Mouse (Mus musculus) c-Kit-positive CD71-positive TER-119-positive erythroid progenitor cells, embryonic 14.5 days (primary cell): ENCODE data around the gene Endou.
A peak's percentile ranks its signal among the peaks of the same experiment; 100 is the strongest.

Experiments used
- DNase-seq: peaks from one replicate; pipeline ENCODE4 v3.0.0-alpha.2; 2013; ENCODE audit warnings: low spot score

Endou gene

DNA sequence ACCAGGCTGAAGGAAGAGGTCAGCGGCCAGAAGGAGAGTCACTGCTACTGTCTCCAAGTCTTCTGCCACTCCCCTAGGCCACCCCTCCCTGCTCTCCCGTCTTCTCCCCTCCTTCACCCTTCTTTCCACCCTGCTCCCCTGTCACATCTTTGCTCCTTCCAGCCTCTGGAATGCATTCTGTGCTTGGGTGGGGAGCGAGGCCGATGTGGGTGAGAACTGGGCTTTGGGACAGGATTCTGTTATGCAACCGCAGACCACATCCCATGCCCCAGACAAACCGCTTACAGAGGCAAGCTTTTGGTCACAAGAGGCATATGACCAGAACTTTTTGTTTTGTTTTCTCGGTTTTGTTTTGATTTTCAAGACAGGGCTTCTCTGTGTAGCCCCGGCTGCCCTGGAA lies 4.1 kb downstream of the Endou start:
- no peak for DNase-seq

DNA sequence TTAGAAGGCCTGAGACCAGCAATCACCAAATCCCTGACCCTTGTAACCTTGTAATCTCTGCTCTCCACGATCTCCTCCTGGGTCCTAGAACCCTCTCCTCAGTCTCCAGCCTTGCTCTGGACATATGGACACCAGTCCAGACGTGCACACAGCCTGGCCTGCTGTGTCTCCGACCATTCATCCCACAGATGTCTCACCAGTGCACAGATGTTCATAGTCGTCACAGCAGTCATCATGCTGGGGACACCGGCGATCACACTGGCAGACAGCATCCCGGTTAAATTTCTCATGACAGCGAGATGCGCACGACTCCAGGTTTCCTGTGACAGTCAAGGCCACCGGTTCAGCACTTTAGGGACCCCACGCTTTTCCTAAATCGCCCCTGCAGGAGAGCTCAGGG lies 4.8 kb downstream of the Endou start:
- DNase-seq, result no peak

DNA sequence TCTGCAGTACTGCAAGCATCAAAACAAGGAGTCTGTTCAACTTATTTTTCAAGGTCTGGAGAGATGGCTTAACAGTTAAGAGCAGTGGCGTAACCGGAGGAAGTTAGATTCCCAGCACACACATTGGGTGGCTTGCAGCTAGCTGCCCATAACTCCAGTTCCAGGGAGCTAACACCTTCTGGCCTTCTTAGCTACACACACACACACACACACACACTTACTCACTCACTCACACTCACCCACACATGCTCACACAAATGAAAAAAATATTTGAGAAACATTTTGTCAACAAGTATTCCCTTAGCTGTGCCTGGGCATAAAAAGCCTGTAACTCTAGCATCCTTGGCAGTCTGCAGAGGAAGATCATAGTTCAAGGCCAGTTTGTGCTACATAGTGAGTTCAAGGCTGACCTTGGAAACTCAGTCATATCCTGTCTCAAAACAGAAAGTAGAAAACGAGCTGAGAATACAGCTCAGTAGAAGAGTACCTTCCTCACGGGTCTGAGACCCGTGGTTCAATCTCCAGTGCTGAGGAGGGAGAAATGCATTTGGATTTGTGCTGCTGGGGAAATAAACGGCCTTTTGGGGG lies 5.8 kb downstream of the Endou start:
- DNase-seq, result no peak

DNA sequence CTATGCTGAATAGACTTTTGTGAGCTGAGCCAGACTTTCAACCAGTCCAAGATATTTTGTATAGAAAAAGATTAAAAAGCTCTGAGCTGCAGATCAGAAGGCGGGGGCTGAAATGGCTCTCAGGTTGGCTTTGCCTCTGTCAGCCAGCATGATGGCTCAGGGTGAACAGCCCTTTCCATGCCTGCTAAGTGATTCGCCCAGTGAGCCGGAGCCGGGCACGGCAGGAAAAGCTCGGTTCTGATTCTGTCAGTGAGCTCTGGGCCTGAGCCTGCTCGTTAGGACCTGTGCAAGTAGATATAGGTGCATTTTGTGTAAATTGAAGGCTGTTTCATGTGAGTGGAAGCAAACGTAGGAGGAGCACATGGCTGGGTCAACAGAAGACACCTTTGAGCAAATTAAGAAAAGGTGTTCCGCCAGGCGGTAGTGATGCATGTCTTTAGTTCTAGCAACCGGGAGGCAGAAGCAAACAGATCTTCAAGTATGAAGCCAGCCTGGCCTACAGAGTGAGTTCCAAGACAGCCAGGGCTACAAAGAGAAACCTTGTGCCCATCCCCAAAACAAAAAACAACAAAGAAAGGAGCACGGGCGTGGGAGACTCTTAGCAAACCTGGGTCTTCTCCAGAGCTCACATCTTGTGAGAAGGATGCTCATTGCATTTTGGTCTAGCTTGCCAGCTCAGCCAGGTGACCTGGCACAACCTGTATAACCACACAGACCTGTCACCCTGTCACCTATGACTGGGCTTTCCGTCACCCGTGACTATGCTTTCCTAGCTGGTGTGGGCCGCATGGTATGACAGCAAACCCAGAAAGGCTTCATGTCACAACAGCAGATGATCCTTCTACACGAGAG lies 6.6 kb downstream of the Endou start:
- no peak for DNase-seq

DNA sequence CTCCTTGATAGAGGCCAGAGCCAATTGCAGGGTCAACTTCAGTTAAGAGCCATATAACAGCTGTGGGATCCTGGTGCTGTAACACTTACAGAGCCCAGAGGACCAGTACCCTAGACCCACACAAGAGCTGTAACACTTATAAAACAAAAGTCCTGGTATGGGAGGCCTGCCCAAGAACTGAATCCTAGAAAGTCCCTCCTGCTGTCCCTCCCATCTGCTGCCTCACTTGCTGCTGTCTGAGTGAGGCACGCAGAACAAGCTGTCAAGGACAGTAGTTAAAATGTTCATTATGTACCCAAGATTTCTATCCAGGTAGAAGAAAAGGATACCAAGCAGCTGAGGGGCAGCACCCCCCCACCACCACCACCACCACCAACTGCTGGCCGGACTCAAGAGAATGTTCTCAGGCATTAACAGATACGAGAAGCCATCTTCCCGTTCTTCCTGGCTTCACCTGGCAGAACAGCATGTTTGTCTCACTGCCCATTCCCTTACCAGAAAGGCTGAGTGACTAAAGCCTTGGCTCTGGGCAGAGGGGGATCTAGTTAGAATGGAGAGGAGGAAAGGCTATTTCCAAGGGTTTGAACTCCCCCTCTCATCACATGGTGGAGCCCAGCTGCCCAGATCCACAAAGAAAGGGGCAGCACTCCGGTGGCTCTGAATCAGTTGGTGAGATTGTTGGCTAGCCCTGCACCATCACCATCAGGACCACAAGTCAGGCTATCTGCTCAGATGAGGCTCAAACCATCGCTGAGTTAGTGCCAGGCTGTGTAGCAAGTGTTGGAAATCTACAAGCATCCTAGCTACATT lies 7.4 kb downstream of the Endou start:
- no peak for DNase-seq

DNA sequence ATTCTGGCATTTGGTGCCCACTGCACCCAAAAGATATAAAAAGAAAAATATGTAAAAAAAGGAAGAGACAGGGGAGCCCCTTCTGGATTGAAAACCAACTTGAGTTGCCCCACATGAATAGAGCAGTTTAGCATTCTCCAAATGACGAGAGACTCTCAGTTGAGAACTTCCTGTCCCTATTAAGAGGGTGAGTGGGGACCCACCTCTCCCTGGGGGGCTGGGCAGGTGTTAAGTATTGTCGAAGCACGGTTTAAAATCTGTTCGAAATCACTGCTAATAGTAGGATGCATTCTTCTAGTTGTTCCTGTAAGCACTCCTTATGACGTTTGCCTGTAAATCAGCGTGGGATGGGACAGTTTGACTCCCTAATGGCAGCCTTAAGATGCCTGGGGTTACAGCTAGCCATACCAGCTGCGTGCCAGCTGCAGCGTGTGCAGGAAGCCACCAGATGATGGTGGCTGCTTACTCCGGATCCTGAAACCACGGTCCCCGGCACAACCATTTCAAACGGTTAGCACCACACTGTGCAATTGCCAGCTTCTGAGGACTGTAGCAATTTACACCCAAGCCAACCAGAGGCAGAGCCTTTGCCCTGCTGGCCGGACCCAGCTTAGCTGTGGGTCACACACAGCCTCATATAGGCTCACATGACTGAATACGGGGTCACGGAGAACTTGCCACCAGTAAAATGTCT lies 10.0 kb downstream of the Endou start:
- DNase-seq, result no peak

DNA sequence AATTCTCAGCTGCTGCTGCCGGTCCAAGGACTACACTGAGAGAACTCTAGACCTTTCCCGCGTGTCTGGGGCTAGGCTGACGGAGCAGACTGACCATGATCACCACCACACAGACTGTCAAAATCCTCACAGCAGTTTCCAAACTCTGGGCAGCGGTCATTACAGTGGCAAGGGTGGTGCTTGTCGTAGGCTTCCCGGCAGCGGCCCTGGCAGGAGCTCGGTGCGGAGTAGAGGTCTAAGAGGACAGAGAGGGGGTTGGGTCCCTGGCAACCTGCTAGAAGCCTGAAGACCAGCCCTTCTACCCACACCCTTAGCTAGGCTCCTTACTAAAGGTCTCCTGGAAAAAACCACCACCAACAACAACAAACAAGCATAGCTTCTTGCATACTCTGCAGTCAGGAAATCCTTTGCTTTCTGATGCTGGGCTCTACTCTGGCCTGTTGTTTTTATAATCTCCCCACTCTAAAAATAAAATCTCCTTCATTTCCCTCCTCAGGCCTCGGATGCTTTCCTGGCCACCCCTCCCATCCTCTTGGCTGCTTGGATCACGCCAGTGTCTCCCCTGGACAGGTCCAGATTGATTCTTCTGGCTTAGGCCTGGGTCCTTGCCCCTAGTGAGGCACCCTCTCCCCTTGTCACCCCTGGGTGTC lies 11.0 kb downstream of the Endou start:
- no peak for DNase-seq

DNA sequence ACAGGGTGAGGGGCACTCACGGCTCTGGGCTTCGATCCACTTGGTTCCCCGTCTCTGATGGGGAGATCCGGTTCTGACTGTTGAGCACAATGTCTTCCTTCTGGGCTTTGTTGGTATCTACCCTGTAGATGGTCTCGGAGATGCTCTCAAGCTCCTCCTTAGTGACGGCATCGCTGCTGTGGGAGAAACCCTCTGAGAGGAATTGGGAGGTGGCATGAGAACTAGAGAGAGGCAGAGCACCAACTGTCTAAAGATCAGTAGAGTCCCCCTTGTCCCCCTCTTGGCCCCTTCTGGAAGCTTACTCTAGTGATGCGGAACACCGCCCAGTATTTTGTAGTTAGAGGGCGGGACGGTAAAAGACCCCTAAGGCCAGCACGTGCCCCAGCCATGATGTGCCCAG lies 11.6 kb downstream of the Endou start:
- DNase-seq, result no peak

DNA sequence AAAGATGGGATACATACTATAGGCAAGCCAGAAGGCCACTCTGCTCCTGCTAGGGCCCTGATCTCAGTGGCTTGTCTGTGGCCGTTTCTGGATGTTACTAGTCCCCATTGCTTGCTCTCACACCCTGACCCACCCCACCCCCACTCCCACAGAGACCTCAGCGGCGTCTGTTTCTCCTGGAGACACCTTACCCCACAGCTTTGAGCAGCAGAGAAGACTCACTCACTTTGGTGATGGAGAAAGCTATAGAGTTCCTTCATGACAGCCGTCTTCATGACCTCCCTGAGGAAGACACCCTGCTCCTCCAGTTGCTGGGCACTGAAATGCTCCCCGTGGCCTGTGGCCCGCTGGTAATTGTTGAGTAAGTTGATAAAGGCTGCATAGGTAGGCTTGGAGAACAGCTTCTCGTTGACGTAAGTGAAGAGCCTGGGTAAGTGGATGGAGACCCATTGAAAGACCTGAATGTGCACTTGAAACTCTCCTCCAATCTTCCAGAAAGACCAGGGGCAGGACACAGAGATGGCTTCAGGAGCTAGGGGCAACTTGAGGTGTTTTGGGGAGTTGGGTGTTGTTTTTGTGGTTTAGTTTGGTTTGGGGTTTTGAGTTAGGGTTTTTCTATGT lies 12.5 kb downstream of the Endou start:
- DNase-seq, result no peak

DNA sequence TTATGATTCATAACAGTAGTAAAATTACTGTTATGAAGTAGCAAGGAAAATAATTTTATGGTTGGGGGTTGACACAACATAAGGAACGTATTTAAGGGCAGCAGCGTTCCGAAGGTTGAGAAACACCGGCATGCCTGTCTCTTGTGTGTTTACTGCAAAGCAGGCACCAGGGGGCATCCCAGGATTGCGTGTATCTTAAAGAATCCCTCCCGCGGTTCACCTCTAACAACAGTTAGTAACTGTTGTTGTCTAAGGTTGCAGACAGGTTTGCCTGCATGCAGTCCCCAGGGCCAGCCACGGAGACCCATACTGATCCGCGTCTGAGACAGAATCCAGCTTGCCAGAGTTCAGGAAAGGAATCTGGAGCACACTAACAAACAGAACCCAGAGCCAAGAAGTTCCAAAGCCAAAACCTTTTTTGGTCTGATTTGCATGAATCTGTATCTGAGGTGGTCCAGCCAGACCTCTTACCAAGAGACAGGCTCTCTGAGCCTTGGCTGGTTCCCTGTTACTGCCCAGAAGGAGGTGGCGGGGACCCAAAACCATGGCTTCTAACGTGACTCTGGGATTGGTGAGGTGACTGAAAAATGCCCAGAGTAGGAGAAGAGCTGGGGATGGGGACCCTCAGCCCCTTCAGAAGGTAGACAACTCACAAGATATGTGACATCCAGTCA lies 13.1 kb downstream of the Endou start:
- peak; percentile 47 for DNase-seq

DNA sequence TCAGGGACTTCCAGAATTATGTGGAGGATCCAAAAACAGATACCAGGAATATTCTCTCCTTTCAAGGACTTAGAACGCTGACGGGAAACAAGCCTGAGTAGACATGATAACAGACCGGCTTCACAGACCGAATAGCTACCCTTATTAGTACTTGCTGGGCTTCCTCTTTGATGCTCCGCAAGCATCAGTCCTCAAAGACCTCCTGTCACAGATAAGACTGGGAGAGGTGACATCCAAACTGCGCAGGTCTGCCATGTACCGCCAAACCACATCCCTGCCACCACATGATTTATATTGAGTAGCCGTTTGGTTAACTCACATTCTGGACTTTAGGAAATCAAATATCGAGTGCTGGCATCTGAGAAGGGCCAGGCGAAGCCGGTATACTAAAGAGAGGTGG lies 14.4 kb downstream of the Endou start:
- DNase-seq, result no peak

DNA sequence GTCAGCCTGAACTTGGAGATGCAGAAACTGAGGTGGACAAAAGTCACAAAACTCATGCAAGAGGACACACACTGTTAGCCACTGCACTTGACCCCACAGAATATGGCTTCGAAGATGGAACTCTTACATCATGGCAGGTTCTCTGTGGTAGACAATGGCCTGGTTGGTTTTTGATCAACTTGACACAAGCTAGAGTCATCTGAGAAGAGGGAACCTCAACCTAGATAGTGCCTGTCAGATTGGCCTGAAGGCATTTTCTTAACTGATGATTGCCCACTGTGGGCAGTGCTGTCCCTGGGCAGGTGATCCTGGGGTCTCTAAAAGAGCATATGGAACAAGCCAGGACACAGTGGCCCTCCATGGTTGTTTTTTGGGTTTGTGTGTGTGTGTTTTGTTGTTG lies 15.4 kb downstream of the Endou start:
- no peak for DNase-seq

DNA sequence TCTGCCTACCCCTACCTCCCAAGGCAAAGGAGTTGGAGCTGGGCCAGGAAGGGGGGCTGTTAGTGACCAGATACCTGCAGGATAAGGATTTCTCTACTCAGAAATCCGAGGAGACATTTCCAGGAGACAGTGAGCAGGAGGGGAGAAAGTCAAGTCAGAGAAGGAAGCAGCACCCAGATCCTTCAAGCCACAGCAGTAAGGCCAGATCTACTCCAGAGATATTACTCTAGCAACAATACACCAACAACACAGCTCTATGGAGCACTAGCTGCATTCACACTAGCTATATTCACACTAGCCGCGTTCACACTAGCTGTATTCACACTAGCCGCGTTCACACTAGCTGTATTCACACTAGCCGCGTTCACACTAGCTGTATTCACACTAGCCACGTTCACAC lies 16.1 kb downstream of the Endou start:
- DNase-seq, result no peak

DNA sequence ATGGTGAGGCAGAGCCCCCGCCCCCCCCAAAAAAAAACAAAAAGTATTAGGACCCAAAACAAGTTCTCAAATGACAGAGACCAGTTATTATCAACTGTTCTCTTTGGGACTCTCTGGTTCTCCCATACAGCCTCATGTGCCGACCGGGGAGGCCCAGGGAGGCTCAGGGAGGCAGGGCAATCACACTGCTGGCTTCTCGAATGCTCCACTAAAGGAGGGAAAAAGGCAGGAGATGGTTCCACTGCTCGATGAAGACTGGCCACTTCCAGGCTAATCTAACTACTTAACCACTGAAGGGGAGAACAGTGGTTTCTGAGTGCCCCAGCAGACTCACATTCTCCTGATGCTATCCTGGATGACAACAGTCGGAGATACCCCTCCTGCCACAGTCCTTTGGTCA lies 18.6 kb downstream of the Endou start:
- DNase-seq, result no peak

DNA sequence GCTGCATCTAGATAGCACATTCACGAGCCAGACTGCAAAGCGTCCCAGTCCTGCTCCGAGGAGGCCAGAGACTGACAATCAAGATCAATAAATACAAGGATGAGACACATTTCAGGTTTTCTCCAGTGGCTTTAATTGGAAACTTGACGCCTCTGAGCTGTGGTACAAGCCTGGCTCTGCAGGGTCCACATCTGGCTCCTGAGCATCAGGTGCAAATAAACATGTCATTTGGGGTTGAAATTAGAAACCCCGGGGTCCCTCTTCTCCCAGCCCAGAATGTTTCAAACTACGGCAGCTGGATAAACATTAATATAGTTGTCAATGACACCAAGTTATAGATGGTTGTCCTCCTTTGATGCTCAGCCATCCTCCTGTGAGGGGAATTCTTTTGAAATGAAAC lies 20.2 kb downstream of the Endou start:
- no peak for DNase-seq

DNA sequence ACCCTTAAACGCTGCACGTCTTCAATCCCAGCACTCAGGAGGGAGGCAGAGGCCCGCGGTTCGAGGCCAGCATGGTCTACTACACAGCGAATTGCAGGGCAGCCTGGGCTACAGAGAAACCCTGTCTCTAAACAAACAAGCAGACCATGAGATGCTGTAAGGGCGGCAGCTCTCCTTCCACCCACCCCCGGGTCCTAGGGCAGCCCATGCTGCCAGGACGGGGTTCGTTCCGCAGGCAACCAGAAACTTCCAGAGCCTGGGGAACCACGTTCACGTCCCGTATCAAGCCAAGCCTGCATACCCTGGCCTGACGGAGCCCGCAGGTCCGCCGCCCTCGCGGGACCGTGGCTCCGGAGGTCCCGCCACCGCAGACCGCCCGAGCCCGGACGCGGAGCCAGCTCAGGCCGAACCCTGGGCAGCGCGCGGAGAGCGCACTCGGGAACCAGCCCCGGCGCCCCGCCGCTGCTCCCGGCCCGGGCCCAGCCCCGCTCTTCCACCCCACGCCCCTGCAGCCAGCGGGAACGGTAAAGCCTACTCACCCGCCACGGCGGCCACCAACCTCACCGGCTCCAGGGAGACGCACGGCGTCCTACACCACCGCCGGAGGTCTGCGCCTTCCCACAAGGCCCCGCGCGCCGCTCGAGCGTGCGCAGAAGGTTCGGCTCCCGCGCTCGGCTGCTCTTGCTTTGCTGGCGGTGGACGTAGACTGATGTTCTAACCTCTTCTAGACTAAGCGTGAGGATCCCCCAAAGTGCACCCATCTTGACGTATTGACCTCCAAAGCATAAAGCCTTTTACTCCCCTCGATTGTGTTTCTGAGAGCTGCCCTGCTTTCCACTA lies 25.7 kb downstream of the Endou start, which contains the start of gene Rpap3:
Gene Rpap3 (minus strand): TSS at position 615 of the 840 bp plus-strand sequence.
- peak; percentile 78 for DNase-seq

DNA sequence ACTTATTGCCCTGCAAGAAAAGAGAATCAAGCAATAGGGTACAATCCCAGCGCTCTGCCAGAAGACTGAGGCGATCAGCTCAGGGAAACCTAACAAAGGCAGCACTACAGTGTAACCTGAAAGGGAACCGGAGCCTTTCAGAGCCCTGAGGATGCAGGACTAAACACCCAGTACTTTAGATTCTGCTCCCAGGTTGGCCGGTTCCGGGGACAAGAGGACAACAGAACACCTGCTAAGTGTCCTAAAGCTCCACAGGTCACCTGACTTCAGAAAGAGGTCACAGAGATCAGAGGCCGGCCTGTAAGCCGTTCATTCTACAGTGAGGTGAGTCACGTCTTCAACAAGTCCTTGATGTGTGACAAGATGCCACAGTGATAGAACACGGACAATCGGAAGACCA lies 34.5 kb downstream of the Endou start:
- DNase-seq, result no peak

DNA sequence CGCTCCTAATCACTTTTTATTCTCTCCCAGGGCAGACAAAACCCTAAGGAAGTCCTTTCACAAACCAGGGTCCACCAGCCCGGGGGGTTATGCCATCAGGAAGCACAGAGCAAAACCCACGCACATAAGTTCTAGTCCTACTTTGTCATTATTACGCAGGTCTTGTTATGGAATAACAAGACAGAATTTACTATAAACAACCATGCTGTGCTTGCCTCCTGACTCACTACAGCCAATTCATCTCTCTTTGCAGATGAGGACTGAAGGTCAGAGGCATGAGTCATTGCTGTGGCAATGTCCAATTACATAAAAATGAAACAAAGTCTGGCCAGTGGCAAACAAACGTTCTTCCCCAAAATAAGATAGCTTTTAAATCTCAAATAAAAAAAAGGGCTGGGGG lies 37.7 kb downstream of the Endou start:
- DNase-seq, result no peak

DNA sequence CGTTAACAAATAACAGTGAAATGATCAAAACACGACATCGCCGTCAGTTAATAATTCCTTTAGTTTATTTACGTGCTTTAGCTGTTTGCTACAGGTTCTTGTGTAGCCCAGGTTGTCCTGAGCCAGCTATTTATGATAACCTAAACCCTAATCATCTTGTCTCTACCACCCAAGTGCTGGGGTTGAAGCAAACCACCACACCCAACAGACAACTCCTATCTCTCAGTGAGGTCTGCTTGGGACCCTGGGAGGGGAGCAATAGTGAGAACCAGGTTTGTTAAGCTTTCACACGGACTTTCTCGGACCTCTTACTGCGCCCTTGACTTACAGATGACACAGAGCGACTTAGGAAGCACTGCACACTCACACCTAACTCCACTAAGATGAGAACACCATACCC lies 47.0 kb downstream of the Endou start:
- peak; percentile 12 for DNase-seq

DNA sequence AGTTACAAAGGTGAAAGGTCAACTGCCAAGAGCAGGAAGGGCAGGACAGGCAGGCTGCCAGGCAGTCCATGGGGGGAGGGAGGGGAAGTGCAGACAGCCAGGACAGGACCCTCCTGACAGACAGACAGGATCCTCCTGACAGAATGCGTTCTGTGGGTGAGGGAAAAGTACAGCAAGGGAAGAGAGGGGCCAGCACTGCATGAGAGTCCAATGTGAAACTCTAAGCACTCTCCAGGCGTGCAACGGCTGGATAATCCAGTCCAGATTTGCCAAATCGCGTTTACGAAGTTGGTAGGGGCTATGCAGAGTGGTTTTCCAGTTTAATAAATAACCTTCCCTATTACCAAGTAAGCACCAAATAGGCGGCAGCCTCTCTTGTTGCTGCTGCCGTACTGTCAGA lies 49.1 kb downstream of the Endou start:
- no peak for DNase-seq
